Mouse (Mus musculus): ENCODE measurements around the gene Gpc6. TPM values are rescaled to one million over a fixed set of nuclear protein-coding genes. Genes with fewer than 3 reads are reported as not detected.

Gpc6 gene
- total and polyA plus RNA-seq, 3 experiments: not detected

DNA sequence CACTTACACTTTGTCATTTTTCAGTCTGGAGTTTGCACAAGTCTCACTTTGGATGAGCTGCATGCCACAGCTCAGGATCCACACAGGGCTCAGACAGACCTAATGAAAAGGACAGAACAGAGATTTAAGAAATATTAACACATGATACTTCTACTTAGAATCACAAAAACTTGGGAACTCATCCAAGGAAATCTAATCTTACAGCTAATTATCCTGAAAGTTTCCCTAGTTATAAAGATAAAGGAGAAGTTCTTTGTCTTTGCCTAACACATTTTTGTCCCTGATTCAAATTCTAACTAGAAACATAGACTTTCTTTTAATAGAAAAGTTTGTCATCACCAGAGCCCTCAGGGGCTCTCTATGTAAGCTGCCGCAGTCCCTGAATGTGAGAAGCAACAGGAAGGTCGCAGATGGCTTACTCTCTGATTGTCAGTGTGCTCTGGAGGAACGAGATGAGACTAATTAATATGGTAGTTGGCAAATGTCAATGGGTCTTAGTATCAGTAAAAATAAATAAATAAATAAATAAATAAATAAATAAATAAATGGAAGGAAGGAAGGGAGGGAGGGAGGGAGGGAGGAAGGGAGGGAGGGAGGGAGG lies 526.4 kb downstream of the Gpc6 start:
- Histone ChIP-seq H3K4me3 (ENCODE audit: control insufficient read depth in 1 of 2, insufficient read depth in 1 of 2, low read depth in 2 of 2, low read length in 2 of 2) (no peak overlapping the region), H3K4me1 (ENCODE audit: control insufficient read depth in 1 of 2, insufficient read depth in 2 of 2, low read length in 2 of 2) (no peaks in the 10 kb centered on the region), H3K36me3 (ENCODE audit: control insufficient read depth in 1 of 2, insufficient read depth in 2 of 2, low read length in 2 of 2) (no peaks in the 10 kb centered on the region), H3K9me3 (replicated peaks; ENCODE audit: insufficient read depth, low read length) (no peaks in the 10 kb centered on the region), H3K9ac (ENCODE audit: control insufficient read depth, low read depth, low read length, poor library complexity, severe bottlenecking) (no peak overlapping the region), H3K27me3 (ENCODE audit: control insufficient read depth in 1 of 2, insufficient read depth in 2 of 2, low read length in 2 of 2) (no peaks in the 10 kb centered on the region), H3K79me2 (ENCODE audit: control insufficient read depth, insufficient read depth, low read length, poor library complexity) (no peaks in the 10 kb centered on the region), H3K27ac (ENCODE audit: control insufficient read depth, low read depth, low read length) (no peak overlapping the region)
- DNase-seq (ENCODE audit: low read depth, low spot score): no peak
- TF ChIP-seq GABPA (IDR thresholded peaks at IDR 0.05; ENCODE audit: low read depth, low read length) (no peak), RAD21 (IDR thresholded peaks at IDR 0.05; ENCODE audit: low read depth, low read length) (no peak), MAX (IDR thresholded peaks at IDR 0.05; ENCODE audit: low read length) (no peak), RCOR1 (IDR thresholded peaks at IDR 0.05; ENCODE audit: low read depth, low read length) (no peak), MAFK (IDR thresholded peaks at IDR 0.05; ENCODE audit: borderline replicate concordance, low read depth, low read length) (no peak), UBTF (IDR thresholded peaks at IDR 0.05; ENCODE audit: borderline replicate concordance, insufficient read depth, low read depth, low read length) (no peak), POLR2A (IDR thresholded peaks at IDR 0.05; ENCODE audit: control insufficient read depth in 1 of 2, insufficient read depth in 1 of 2, low read depth in 1 of 2, low read length in 2 of 2, poor library complexity in 1 of 2) (no peak), BHLHE40 (IDR thresholded peaks at IDR 0.05; ENCODE audit: borderline replicate concordance, low read depth, low read length) (no peak), ELF1 (IDR thresholded peaks at IDR 0.05; ENCODE audit: low read depth, low read length) (no peak), NELFE (IDR thresholded peaks at IDR 0.05; ENCODE audit: low read depth, low read length) (no peak), JUND (IDR thresholded peaks at IDR 0.05; ENCODE audit: low read depth, low read length) (no peak), ZKSCAN1 (IDR thresholded peaks at IDR 0.05; ENCODE audit: low read depth, low read length) (no peak), MYC (IDR thresholded peaks at IDR 0.05; ENCODE audit: low read depth, low read length) (no peak), MXI1 (IDR thresholded peaks at IDR 0.05; ENCODE audit: low read depth, low read length) (no peak), E2F4 (IDR thresholded peaks at IDR 0.05; ENCODE audit: borderline replicate concordance, low read depth, low read length) (no peak), HCFC1 (IDR thresholded peaks at IDR 0.05; ENCODE audit: low read depth, low read length) (no peak), TAL1 (IDR thresholded peaks at IDR 0.05; ENCODE audit: low read length) (no peak), POLR2AphosphoS2 (IDR thresholded peaks at IDR 0.05; ENCODE audit: low read length) (no peak), ETS1 (IDR thresholded peaks at IDR 0.05; ENCODE audit: low read depth, low read length) (no peak), KAT2A (conservative IDR thresholded peaks at IDR 0.05; ENCODE audit: low read depth, low read length) (no peak)

DNA sequence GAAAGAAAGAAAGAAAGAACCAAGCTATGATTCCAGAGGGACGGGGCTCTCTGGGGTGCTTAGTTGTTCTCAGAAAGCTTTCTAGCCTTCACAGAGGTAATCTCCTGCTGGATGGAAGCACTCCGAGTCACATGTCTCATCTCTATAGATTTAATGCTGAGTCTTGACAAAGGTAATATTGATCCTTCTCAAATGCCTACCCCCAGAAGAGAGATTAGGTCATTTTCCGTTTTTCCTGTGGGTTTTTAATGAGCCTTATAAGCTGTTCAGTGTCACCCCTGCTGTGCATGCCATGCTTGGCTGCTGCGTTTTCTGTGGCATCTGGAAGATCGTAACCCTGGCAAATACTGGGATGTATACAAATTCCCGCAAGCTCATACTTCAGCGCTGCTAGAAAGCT lies 527.0 kb downstream of the Gpc6 start:
- no peaks in the 10 kb centered on the region for H3K4me1 ChIP-seq (ENCODE audit: control insufficient read depth in 1 of 2, insufficient read depth in 2 of 2, low read length in 2 of 2)

More for the DNA sequence above, 527.0 kb downstream of the Gpc6 start:
- H3K27ac ChIP-seq (ENCODE audit: control insufficient read depth, low read depth, low read length): no peak overlapping the region
- no peak for TF ChIP-seq MAZ (IDR thresholded peaks at IDR 0.05; ENCODE audit: low read depth, low read length)
- TF ChIP-seq MYB (IDR thresholded peaks at IDR 0.05; ENCODE audit: low read depth, low read length): no peak
- TF ChIP-seq ZMIZ1 (IDR thresholded peaks at IDR 0.05; ENCODE audit: low read depth, low read length): no peak
- TF ChIP-seq RCOR1 (IDR thresholded peaks at IDR 0.05; ENCODE audit: low read depth, low read length): no peak
- no peak for TF ChIP-seq RAD21 (IDR thresholded peaks at IDR 0.05; ENCODE audit: low read depth, low read length)
- no peak for TF ChIP-seq MYC (IDR thresholded peaks at IDR 0.05; ENCODE audit: low read depth, low read length)
- TF ChIP-seq ETS1 (IDR thresholded peaks at IDR 0.05; ENCODE audit: low read depth, low read length): no peak
- TF ChIP-seq NELFE (IDR thresholded peaks at IDR 0.05; ENCODE audit: low read depth, low read length): no peak
- no peak for TF ChIP-seq GABPA (IDR thresholded peaks at IDR 0.05; ENCODE audit: low read depth, low read length)
- TF ChIP-seq USF2 (IDR thresholded peaks at IDR 0.05; ENCODE audit: borderline replicate concordance in 1 of 2, insufficient read depth in 1 of 2, low read depth in 1 of 2, low read length in 2 of 2): no peak
- no peak for TF ChIP-seq TBP (IDR thresholded peaks at IDR 0.05; ENCODE audit: low read depth, low read length)
- no peak for TF ChIP-seq KAT2A (conservative IDR thresholded peaks at IDR 0.05; ENCODE audit: low read depth, low read length)
- no peak for TF ChIP-seq MXI1 (IDR thresholded peaks at IDR 0.05; ENCODE audit: low read depth, low read length)
- H3K4me3 ChIP-seq (ENCODE audit: control insufficient read depth in 1 of 2, insufficient read depth in 1 of 2, low read depth in 2 of 2, low read length in 2 of 2): no peak overlapping the region
- no peaks in the 10 kb centered on the region for H3K27me3 ChIP-seq (ENCODE audit: control insufficient read depth in 1 of 2, insufficient read depth in 2 of 2, low read length in 2 of 2)
- no peak for DNase-seq (ENCODE audit: low read depth, low spot score)
- no peaks in the 10 kb centered on the region for H3K79me2 ChIP-seq (ENCODE audit: control insufficient read depth, insufficient read depth, low read length, poor library complexity)
- H3K9ac ChIP-seq (ENCODE audit: control insufficient read depth, low read depth, low read length, poor library complexity, severe bottlenecking): no peak overlapping the region
- H3K9me3 ChIP-seq (replicated peaks; ENCODE audit: insufficient read depth, low read length): no peaks in the 10 kb centered on the region
- no peaks in the 10 kb centered on the region for H3K36me3 ChIP-seq (ENCODE audit: control insufficient read depth in 1 of 2, insufficient read depth in 2 of 2, low read length in 2 of 2)
